Mouse (Mus musculus): ENCODE measurements around the gene Anln. TPM values are rescaled to one million over a fixed set of nuclear protein-coding genes. Genes with fewer than 3 reads are reported as not detected.

Anln gene
- 8.8 and 12.9 TPM in 2 replicates for polyA plus RNA-seq (2012)

- TF ChIP-seq GATA1 (IDR thresholded peaks at IDR 0.05; ENCODE audit: low read length), result no peak
Measured at GRCm38 (mm10) chr9:22389021-22389476, at the start of gene Anln. Anln (minus strand) TSS chr9:22389188.

- TF ChIP-seq GATA1 (IDR thresholded peaks at IDR 0.05; ENCODE audit: low read length), result no peak
Measured at GRCm38 (mm10) chr9:22434101-22434500, 45.1 kb upstream of the Anln start.

GRCm38 (mm10) chr9:22433221-22433620, 44.2 kb upstream of the Anln start:
- no peak for TF ChIP-seq GATA1 (IDR thresholded peaks at IDR 0.05; ENCODE audit: low read length)

- TF ChIP-seq GATA1 (IDR thresholded peaks at IDR 0.05; ENCODE audit: low read length), result no peak
Measured at GRCm38 (mm10) chr9:22430315-22430840, 41.4 kb upstream of the Anln start.

- no peak for TF ChIP-seq GATA1 (IDR thresholded peaks at IDR 0.05; ENCODE audit: low read length)
Measured at GRCm38 (mm10) chr9:22429533-22430241, 40.7 kb upstream of the Anln start.

- no peak for TF ChIP-seq GATA1 (IDR thresholded peaks at IDR 0.05; ENCODE audit: low read length)
Measured at GRCm38 (mm10) chr9:22428666-22429410, 39.9 kb upstream of the Anln start.

GRCm38 (mm10) chr9:22428028-22428665, 39.2 kb upstream of the Anln start:
- no peak for TF ChIP-seq GATA1 (IDR thresholded peaks at IDR 0.05; ENCODE audit: low read length)

GRCm38 (mm10) chr9:22424719-22425118, 35.7 kb upstream of the Anln start:
- no peak for TF ChIP-seq GATA1 (IDR thresholded peaks at IDR 0.05; ENCODE audit: low read length)

- TF ChIP-seq GATA1 (IDR thresholded peaks at IDR 0.05; ENCODE audit: low read length), result no peak
Measured at GRCm38 (mm10) chr9:22424196-22424595, 35.2 kb upstream of the Anln start.

- TF ChIP-seq GATA1 (IDR thresholded peaks at IDR 0.05; ENCODE audit: low read length), result no peak
Measured at GRCm38 (mm10) chr9:22423507-22423906, 34.5 kb upstream of the Anln start.

- no peak for TF ChIP-seq GATA1 (IDR thresholded peaks at IDR 0.05; ENCODE audit: low read length)
Measured at GRCm38 (mm10) chr9:22422559-22422958, 33.6 kb upstream of the Anln start.

GRCm38 (mm10) chr9:22420491-22420890, 31.5 kb upstream of the Anln start:
- TF ChIP-seq GATA1 (IDR thresholded peaks at IDR 0.05; ENCODE audit: low read length), result no peak

GRCm38 (mm10) chr9:22419877-22420276, 30.9 kb upstream of the Anln start:
- TF ChIP-seq GATA1 (IDR thresholded peaks at IDR 0.05; ENCODE audit: low read length), result no peak

GRCm38 (mm10) chr9:22417547-22417946, 28.6 kb upstream of the Anln start:
- TF ChIP-seq GATA1 (IDR thresholded peaks at IDR 0.05; ENCODE audit: low read length), result no peak

GRCm38 (mm10) chr9:22416187-22416586, 27.2 kb upstream of the Anln start:
- no peak for TF ChIP-seq GATA1 (IDR thresholded peaks at IDR 0.05; ENCODE audit: low read length)
